Mouse (Mus musculus) ES-E14 (cell line): Measurements from ENCODE around the gene 1810049J17Rik.

Experiments
- CHD2 ChIP-seq: IDR thresholded peaks from 2 replicates; pipeline ENCODE4 v1.6.1; 2014; ENCODE audit warnings: mild to moderate bottlenecking, low read depth, low read length, inconsistent platforms
- MAFK ChIP-seq: IDR thresholded peaks from 2 replicates; pipeline ENCODE4 v1.6.1; 2014; ENCODE audit warnings: mild to moderate bottlenecking, low read depth, low read length, inconsistent platforms; ENCODE audit not compliant: insufficient read depth

GRCm38 (mm10) chr15:12364096-12364495 is 42.4 kb upstream of the 1810049J17Rik start:
- TF ChIP-seq CHD2 (no peak), MAFK (no peak)
